Mouse (Mus musculus): Measurements from ENCODE around the gene Aven. TPM values are rescaled to one million over a fixed set of nuclear protein-coding genes. Genes with fewer than 3 reads are reported as not detected.

The Aven gene
- polyA plus RNA-seq, 1 experiment from 2014 or later: 12.5 TPM

DNA sequence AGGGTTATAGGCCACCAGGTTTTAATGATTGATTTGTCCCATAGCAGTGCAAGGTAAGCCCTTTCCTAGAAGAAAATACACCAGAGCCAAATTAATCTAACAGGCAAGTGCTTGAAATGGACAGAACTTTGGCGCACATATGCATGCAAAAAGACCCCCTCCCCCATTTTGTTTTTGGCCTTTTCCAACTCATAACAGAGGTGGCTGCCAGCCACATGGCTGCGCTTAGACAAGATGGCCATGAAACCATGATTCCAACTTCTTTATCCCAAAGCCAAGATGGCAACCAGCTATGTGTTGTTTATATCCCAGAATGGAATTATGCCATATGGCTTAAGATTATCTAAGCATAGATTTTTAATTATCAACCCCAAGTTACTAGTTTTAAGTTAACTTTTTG, 101.0 kb downstream of the Aven start:
- no peak for DNase-seq (ENCODE audit: low spot score)
- no peaks in the 10 kb centered on the region for H3K27me3 ChIP-seq (ENCODE audit: insufficient read depth, poor library complexity, severe bottlenecking)
- H3K4me1 ChIP-seq: no peaks in the 10 kb centered on the region
- no peak overlapping the region for H3K27ac ChIP-seq
- no peak overlapping the region for H3K4me3 ChIP-seq
- no peaks in the 10 kb centered on the region for H3K36me3 ChIP-seq
- H3K9me3 ChIP-seq: no peaks in the 10 kb centered on the region
- WGBS: 87% methylated on average over 2 of the region's 2 CpGs

DNA sequence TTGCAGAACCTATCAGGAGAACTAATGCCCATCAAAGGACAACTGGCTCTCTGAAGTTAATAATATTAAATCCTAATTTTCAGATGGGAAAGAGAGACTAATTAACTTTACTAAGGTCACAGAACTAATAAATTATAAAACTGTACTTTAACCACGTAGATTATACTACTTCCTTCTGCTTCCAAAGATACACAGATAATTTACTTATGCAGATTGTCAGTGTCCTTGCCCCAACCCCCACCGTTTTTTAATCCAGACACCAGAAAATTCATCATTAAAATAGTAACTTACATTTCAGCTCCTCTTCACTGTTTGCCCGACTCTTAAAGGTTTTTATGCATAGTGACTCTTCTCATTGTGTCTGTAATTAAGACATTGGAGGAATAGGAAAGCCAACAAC, 103.0 kb downstream of the Aven start:
- Histone ChIP-seq H3K4me1 (no peaks in the 10 kb centered on the region), H3K9me3 (no peaks in the 10 kb centered on the region), H3K36me3 (no peaks in the 10 kb centered on the region), H3K4me3 (no peak overlapping the region), H3K27me3 (ENCODE audit: insufficient read depth, poor library complexity, severe bottlenecking) (no peaks in the 10 kb centered on the region), H3K27ac (no peak overlapping the region)
- DNase-seq (ENCODE audit: low spot score): no peak
- whole genome bisulfite sequencing: 81% methylated on average over 3 of the region's 3 CpGs

DNA sequence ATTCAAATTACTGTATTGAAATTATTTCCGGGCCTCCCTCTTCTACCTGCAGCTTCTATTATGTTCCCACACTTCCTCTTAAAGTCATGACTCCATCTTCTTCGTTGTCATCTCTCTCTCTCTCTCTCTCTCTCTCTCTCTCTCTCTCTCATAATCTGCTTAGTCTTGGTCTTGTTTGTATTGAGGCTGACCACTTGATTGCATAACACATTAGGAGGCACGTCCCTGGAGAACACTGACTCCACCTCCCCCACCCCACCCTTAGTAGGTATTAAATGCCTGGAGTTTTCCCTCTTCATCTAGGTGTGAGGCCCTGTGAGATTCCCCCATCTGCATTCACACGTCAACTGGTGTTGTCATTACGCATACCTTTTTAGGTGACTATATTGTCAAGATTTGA, 103.7 kb downstream of the Aven start:
- H3K36me3 ChIP-seq: no peaks in the 10 kb centered on the region
- no peak overlapping the region for H3K4me3 ChIP-seq
- H3K4me1 ChIP-seq: no peaks in the 10 kb centered on the region
- DNase-seq (ENCODE audit: low spot score): no peak
- H3K27me3 ChIP-seq (ENCODE audit: insufficient read depth, poor library complexity, severe bottlenecking): no peaks in the 10 kb centered on the region
- no peak overlapping the region for H3K27ac ChIP-seq
- WGBS: 66% methylated on average over 5 of the region's 5 CpGs
- H3K9me3 ChIP-seq: no peaks in the 10 kb centered on the region

DNA sequence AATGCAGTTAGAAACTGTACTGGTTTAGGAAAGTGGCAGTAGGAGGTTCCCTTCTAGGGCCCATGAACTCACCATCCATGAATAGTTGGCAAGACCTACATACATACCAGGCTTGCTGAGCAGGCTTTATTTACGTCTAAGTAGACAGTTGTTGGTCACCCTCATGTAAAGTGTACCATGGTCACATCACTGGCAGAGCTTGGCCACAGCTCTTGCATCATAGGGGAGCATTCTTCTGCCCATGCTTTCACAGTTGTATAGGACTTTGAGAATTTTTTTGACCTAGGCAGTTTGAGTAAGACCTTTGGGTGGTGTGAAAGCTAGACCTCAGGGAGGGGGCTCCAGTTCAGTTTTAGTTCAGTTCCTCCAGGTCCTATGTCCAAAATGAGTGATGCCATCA, 104.3 kb downstream of the Aven start:
- H3K9me3 ChIP-seq: no peaks in the 10 kb centered on the region
- DNase-seq (ENCODE audit: low spot score): no peak
- no peaks in the 10 kb centered on the region for H3K36me3 ChIP-seq
- no peaks in the 10 kb centered on the region for H3K27me3 ChIP-seq (ENCODE audit: insufficient read depth, poor library complexity, severe bottlenecking)
- no peak overlapping the region for H3K4me3 ChIP-seq
- no peaks in the 10 kb centered on the region for H3K4me1 ChIP-seq
- H3K27ac ChIP-seq: no peak overlapping the region
- WGBS: 72% methylated on average over 1 of the region's 1 CpGs

DNA sequence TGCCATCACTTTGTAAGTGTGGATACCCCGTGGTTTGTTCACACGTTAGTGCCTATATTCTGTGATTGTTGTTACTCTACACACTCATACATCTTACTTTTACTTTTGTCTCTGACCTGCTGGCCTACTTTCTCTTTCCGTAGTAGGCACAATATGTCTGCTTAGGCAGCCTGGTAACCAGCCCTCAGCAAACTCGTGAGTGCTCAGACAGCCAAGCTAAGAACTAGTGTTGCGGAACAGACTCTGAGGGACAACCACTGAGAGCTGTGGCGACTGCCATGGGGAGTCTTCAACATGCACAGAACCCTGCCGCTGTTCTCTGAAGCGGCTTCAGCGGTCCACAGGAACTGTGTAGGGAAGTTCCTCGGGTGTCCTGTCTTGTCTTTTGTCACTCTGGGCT, 107.5 kb downstream of the Aven start:
- WGBS: 66% methylated on average over 10 of the region's 10 CpGs
- Histone ChIP-seq H3K36me3 (no peaks in the 10 kb centered on the region), H3K9me3 (no peaks in the 10 kb centered on the region), H3K4me1 (0 out of 2 replicates have a peak, but pooled peaks cover 4% of the 10 kb centered on the region), H3K27me3 (ENCODE audit: insufficient read depth, poor library complexity, severe bottlenecking) (no peaks in the 10 kb centered on the region), H3K27ac (no peak overlapping the region), H3K4me3 (no peak overlapping the region)
- no peak for DNase-seq (ENCODE audit: low spot score)

DNA sequence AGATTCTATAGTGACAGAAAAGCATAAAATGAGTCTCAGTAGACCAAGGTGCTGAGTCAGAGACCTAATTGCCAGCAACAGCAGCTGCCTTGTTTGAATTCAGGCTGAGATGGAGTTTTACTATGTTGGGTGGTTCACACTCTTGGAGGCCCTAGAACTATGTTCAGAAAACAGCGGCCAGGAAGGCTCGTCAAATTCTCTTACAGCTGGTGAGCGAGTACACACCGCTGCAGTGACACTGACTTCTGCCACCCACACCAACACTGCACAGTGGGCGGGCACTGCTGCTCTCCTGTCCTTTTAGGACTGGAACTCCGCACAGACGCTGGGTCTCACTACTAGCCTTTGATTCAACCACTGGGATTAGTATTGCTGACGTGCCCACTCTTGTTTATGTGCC, 109.7 kb downstream of the Aven start:
- Histone ChIP-seq H3K4me3 (no peak overlapping the region), H3K27ac (peak overlapping the region; percentile 12; the same call in 1 of the 2 replicates)
- 66% methylated on average over 8 of the region's 8 CpGs for WGBS

DNA sequence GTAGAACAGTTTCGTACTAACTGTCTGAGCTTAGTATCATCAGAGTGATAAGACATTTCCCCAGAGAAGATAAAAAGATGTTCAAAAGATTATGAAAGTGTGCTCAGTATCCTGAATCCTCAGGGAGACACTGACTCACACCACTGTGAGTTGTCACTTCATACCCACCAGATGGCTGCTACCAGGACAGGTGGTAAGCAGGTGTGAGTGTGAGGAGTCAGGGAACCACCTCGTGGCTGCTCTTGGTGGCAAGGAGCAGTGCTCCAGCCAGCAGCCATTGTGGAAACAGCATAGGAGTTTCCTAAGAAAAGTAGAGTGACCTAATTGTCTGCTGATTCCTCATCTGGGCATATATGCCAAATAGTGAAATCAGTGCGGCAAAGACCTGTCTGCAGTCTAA, 113.8 kb downstream of the Aven start:
- H3K4me1 ChIP-seq: 0 out of 2 replicates have a peak, but pooled peaks cover 4% of the 10 kb centered on the region
- no peak overlapping the region for H3K4me3 ChIP-seq
- H3K36me3 ChIP-seq: no peaks in the 10 kb centered on the region
- WGBS: 74% methylated on average over 3 of the region's 3 CpGs
- no peak overlapping the region for H3K27ac ChIP-seq
- DNase-seq (ENCODE audit: low spot score): no peak
- no peaks in the 10 kb centered on the region for H3K9me3 ChIP-seq
- no peaks in the 10 kb centered on the region for H3K27me3 ChIP-seq (ENCODE audit: insufficient read depth, poor library complexity, severe bottlenecking)

More for the DNA sequence above, 109.7 kb downstream of the Aven start:
- Histone ChIP-seq H3K4me1 (0 out of 2 replicates have a peak, but pooled peaks cover 4% of the 10 kb centered on the region), H3K9me3 (no peaks in the 10 kb centered on the region), H3K27me3 (ENCODE audit: insufficient read depth, poor library complexity, severe bottlenecking) (no peaks in the 10 kb centered on the region), H3K36me3 (no peaks in the 10 kb centered on the region)
- no peak for DNase-seq (ENCODE audit: low spot score)

DNA sequence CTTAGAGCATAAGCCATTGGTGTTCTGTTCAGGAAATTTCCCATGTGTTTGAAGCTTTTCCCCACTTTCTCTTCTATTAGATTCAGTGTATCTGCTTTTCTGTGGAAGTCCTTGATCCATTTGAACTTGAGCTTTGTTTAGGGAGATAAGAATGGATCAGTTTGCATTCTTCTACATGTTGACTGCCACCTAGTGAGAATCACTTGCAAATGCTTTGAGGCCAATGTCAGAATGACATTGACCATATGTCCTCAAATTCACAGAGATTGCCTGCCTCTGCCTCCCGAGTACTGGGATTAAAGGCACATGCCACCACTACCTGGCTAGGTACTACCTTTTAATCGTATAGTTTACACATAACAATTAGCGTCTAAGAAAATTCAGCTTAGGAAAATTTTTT, 119.9 kb downstream of the Aven start:
- no peak overlapping the region for H3K27ac ChIP-seq
- H3K4me3 ChIP-seq: no peak overlapping the region
- no peaks in the 10 kb centered on the region for H3K36me3 ChIP-seq
- no peak for DNase-seq (ENCODE audit: low spot score)
- H3K9me3 ChIP-seq: no peaks in the 10 kb centered on the region
- no peaks in the 10 kb centered on the region for H3K27me3 ChIP-seq (ENCODE audit: insufficient read depth, poor library complexity, severe bottlenecking)
- WGBS: 72% methylated on average over 3 of the region's 3 CpGs
- no peaks in the 10 kb centered on the region for H3K4me1 ChIP-seq

DNA sequence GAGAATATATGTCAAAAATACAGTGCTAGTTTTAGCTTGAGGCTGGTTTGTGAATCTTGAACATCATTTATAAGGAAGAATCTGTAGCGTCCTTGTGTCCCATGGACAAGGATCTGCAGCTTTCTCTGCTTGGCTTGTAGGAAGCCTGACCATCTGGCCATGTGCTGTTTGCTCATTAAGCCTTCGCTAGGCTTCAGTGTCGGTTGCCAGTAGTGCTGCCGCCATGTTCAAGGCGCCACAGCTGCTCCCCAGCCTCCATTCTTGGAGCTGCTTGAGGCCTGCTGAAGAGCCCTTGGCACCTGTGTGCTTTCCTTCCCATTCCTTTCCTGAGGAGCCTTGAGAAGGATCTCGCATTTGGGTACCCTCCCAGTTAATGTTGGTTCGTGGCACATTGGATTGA, 121.6 kb downstream of the Aven start:
- DNase-seq (ENCODE audit: low spot score): no peak
- no peak overlapping the region for H3K27ac ChIP-seq
- H3K4me3 ChIP-seq: no peak overlapping the region
- no peaks in the 10 kb centered on the region for H3K27me3 ChIP-seq (ENCODE audit: insufficient read depth, poor library complexity, severe bottlenecking)
- no peaks in the 10 kb centered on the region for H3K4me1 ChIP-seq
- WGBS: 91% methylated on average over 7 of the region's 7 CpGs
- no peaks in the 10 kb centered on the region for H3K9me3 ChIP-seq
- H3K36me3 ChIP-seq: no peaks in the 10 kb centered on the region

DNA sequence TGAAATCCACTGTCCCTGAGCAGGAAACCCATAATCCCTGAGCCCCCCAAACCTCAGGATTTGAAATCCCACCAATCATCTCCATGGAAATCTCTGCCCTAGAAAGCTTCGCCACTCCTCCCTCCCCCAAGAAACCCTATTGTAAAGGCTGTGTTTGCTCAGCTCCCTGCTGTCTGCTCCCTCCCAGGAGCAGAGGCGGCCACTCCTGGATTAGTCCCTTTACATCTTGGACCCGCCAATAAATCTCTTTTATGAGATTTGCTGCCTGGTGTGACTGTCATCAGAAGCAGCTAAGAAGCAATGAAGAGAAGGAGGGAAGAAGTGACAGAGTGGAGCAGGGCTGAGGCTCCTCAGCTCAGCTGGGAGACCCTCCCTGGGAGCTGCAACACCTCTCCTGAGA, 124.4 kb downstream of the Aven start:
- no peaks in the 10 kb centered on the region for H3K27me3 ChIP-seq (ENCODE audit: insufficient read depth, poor library complexity, severe bottlenecking)
- no peak for DNase-seq (ENCODE audit: low spot score)
- no peaks in the 10 kb centered on the region for H3K9me3 ChIP-seq
- H3K4me1 ChIP-seq: no peaks in the 10 kb centered on the region
- 36% methylated on average over 3 of the region's 3 CpGs for WGBS
- H3K27ac ChIP-seq: no peak overlapping the region
- no peaks in the 10 kb centered on the region for H3K36me3 ChIP-seq
- H3K4me3 ChIP-seq: no peak overlapping the region

DNA sequence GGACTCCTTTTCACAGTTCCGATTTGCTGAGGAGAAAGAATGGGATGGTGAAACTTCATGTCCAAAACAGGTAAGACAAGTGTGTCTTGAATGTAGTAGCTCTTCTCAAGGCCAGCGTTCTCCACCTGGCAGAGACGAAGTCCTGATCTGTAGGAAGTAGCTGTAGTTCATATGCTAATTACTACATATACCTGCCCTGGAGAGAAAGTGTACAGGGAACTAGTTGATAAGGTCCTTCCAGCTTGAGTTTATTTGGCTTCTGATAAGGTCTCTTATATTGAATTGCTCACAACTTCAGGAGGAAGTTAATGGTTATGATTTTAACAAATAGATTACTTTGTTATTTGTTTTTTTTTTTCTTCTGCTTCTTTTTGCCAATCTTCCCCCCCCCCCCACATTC, 132.4 kb downstream of the Aven start:
- no peaks in the 10 kb centered on the region for H3K36me3 ChIP-seq
- no peak overlapping the region for H3K27ac ChIP-seq
- no peak overlapping the region for H3K4me3 ChIP-seq
- no peaks in the 10 kb centered on the region for H3K9me3 ChIP-seq
- H3K4me1 ChIP-seq: no peaks in the 10 kb centered on the region
- no peaks in the 10 kb centered on the region for H3K27me3 ChIP-seq (ENCODE audit: insufficient read depth, poor library complexity, severe bottlenecking)
- no peak for DNase-seq (ENCODE audit: low spot score)
- 82% methylated on average over 3 of the region's 3 CpGs for WGBS

DNA sequence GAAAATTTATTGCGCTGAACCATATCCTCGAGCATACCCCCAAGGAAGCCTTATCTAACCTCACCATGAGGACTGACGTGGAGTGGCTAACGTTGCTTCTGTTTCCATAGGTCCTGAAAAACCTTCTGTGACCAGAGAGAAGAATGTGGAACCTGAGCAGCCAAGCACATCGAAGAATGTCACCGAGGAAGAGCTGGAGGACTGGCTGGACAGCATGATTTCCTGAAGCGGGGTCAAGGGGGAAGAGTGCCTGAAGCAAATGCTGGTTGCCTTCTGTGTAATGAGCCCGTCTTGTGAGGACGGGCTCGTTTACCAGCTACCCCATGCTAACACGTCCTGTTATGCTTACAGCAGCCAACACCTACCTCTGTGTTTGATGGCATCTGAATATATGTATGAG, 137.9 kb downstream of the Aven start:
- Histone ChIP-seq H3K27ac (no peak overlapping the region), H3K27me3 (ENCODE audit: insufficient read depth, poor library complexity, severe bottlenecking) (no peaks in the 10 kb centered on the region), H3K36me3 (peaks cover 9% of the 10 kb centered on the region; the same call in 1 of the 2 replicates), H3K4me3 (no peak overlapping the region), H3K9me3 (no peaks in the 10 kb centered on the region), H3K4me1 (no peaks in the 10 kb centered on the region)
- WGBS: 84% methylated on average over 11 of the region's 11 CpGs
- no peak for DNase-seq (ENCODE audit: low spot score)

DNA sequence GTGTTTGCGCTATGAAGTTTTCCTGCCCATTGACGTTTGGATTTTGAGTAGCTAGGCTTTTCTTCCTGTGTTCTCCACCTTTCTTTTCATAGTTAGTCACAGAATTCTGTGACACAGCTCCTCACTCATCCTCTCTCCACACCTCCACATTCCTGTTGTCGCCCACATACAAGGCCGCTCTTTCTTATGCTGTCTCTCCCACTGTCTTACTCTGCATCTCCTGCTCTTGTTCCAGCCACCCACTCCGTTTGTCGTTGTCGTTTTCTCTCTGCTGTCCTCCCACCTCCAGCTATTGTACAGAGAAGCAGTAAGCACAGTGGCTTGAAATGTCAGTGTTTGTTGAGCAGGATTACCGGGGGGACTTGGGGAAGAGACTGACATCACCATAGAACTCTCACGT, 139.8 kb downstream of the Aven start:
- Histone ChIP-seq H3K9me3 (no peaks in the 10 kb centered on the region), H3K4me3 (no peak overlapping the region), H3K36me3 (peaks cover 9% of the 10 kb centered on the region; the same call in 1 of the 2 replicates), H3K27ac (no peak overlapping the region), H3K27me3 (ENCODE audit: insufficient read depth, poor library complexity, severe bottlenecking) (no peaks in the 10 kb centered on the region), H3K4me1 (no peaks in the 10 kb centered on the region)
- 90% methylated on average over 9 of the region's 9 CpGs for WGBS
- no peak for DNase-seq (ENCODE audit: low spot score)

DNA sequence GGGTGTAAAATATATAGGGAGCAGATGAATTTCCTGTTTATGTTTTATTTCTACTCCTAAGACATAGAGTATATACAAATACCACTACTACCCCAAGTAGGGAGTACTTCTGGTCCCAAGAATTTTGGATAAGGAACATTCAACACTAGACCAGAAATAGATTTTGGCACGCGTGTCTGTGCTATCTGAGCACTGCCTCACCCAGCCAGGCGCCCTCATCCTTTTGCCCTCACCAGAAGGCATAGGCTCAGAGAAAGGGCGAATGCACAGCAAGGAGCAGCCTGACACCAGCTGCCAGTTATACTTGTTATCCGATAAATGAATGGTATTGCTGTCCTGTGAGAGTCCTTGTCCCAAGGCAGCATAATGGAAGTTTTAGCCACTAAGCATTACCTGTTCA, 144.4 kb downstream of the Aven start:
- Histone ChIP-seq H3K9me3 (no peaks in the 10 kb centered on the region), H3K4me3 (no peak overlapping the region), H3K4me1 (no peaks in the 10 kb centered on the region), H3K27me3 (ENCODE audit: insufficient read depth, poor library complexity, severe bottlenecking) (no peaks in the 10 kb centered on the region), H3K27ac (no peak overlapping the region), H3K36me3 (0 out of 2 replicates have a peak, but pooled peaks cover 2% of the 10 kb centered on the region)
- DNase-seq (ENCODE audit: low spot score): no peak
- WGBS: 75% methylated on average over 5 of the region's 5 CpGs
